Mouse (Mus musculus) megakaryocyte, embryonic 14.5 days (primary cell): ENCODE data around the gene Glis2. TPM values are rescaled to one million over a fixed set of nuclear protein-coding genes. Genes with fewer than 3 reads are reported as not detected.

Experiments
- H3K27me3 ChIP-seq: replicated peaks from 2 replicates; pipeline ENCODE3; 2012; ENCODE audit warnings: inconsistent platforms
- H3K36me3 ChIP-seq: replicated peaks from 2 replicates; pipeline ENCODE3; 2012; ENCODE audit warnings: low read length, inconsistent platforms, mixed read lengths
- H3K4me1 ChIP-seq: 2 replicates; pipeline ENCODE4 v1.6.1; 2012; ENCODE audit warnings: inconsistent platforms
- H3K4me3 ChIP-seq: replicated peaks from 2 replicates; pipeline ENCODE3; 2012; ENCODE audit warnings: moderate library complexity, mild to moderate bottlenecking, inconsistent platforms
- H3K9me3 ChIP-seq: 2 replicates; pipeline ENCODE4 v1.6.1; 2012; ENCODE audit warnings: inconsistent platforms
- FLI1 ChIP-seq: IDR thresholded peaks from 2 replicates; pipeline ENCODE4 v1.6.1; 2012; ENCODE audit warnings: low read length, inconsistent platforms, mixed read lengths
- GATA1 ChIP-seq: IDR thresholded peaks from 3 replicates; pipeline ENCODE4 v1.6.1; 2012; ENCODE audit warnings: mixed read lengths, low read length, inconsistent platforms, borderline replicate concordance
- polyA plus RNA-seq: library from polyadenylated mRNA; stranded (reverse); fragments of >175 nt; gene quantifications from 2 replicates; pipeline ENCODE4 v1.2.3, GENCODE M21; 2012; ENCODE audit warnings: low replicate concordance; ENCODE audit not compliant: insufficient read depth

The Glis2 gene
- polyA plus RNA-seq, 1 experiment = 2.0 TPM

GRCm38 (mm10) chr16:4604293-4604837 lies 9.9 kb downstream of the Glis2 start:
- Histone ChIP-seq H3K36me3 (no peaks in the 10 kb centered on the region), H3K27me3 (peaks cover 66% of the 10 kb centered on the region), H3K9me3 (no peaks in the 10 kb centered on the region), H3K4me3 (no peak overlapping the region), H3K4me1 (peaks cover 25% of the 10 kb centered on the region)
- TF ChIP-seq FLI1 (no peak), GATA1 (no peak)

- no peak overlapping the region for H3K4me3 ChIP-seq
- H3K4me1 ChIP-seq = peaks cover 25% of the 10 kb centered on the region
- no peaks in the 10 kb centered on the region for H3K9me3 ChIP-seq
- H3K36me3 ChIP-seq = no peaks in the 10 kb centered on the region
- TF ChIP-seq FLI1 (no peak), GATA1 (no peak)
- peaks cover 53% of the 10 kb centered on the region for H3K27me3 ChIP-seq
Measured at GRCm38 (mm10) chr16:4605514-4606131, 11.1 kb downstream of the Glis2 start.

- Histone ChIP-seq H3K4me1 (peaks cover 25% of the 10 kb centered on the region), H3K4me3 (no peak overlapping the region), H3K27me3 (peaks cover 44% of the 10 kb centered on the region), H3K9me3 (no peaks in the 10 kb centered on the region), H3K36me3 (peaks cover 6% of the 10 kb centered on the region)
- TF ChIP-seq FLI1 (no peak), GATA1 (no peak)
Measured at GRCm38 (mm10) chr16:4606431-4607084, 12.0 kb downstream of the Glis2 start.

GRCm38 (mm10) chr16:4607818-4608531 lies 13.5 kb downstream of the Glis2 start:
- H3K4me3 ChIP-seq = no peak overlapping the region
- H3K9me3 ChIP-seq = no peaks in the 10 kb centered on the region
- H3K4me1 ChIP-seq = peaks cover 21% of the 10 kb centered on the region
- H3K27me3 ChIP-seq = peaks cover 35% of the 10 kb centered on the region
- H3K36me3 ChIP-seq = peaks cover 14% of the 10 kb centered on the region
- no peak for TF ChIP-seq FLI1
- TF ChIP-seq GATA1 = no peak

GRCm38 (mm10) chr16:4608532-4609059 lies 14.1 kb downstream of the Glis2 start:
- H3K9me3 ChIP-seq = no peaks in the 10 kb centered on the region
- no peak for TF ChIP-seq GATA1
- TF ChIP-seq FLI1 = no peak
- peaks cover 29% of the 10 kb centered on the region for H3K27me3 ChIP-seq
- H3K4me3 ChIP-seq = no peak overlapping the region
- H3K36me3 ChIP-seq = peaks cover 21% of the 10 kb centered on the region
- peaks cover 21% of the 10 kb centered on the region for H3K4me1 ChIP-seq

- H3K27me3 ChIP-seq = peaks cover 6% of the 10 kb centered on the region
- no peak overlapping the region for H3K4me3 ChIP-seq
- peaks cover 47% of the 10 kb centered on the region for H3K36me3 ChIP-seq
- H3K4me1 ChIP-seq = peaks cover 27% of the 10 kb centered on the region
- no peaks in the 10 kb centered on the region for H3K9me3 ChIP-seq
- TF ChIP-seq GATA1 = no peak
- no peak for TF ChIP-seq FLI1
Measured at GRCm38 (mm10) chr16:4611193-4611592, 16.7 kb downstream of the Glis2 start.

GRCm38 (mm10) chr16:4611676-4612075 lies 17.2 kb downstream of the Glis2 start:
- Histone ChIP-seq H3K4me3 (no peak overlapping the region), H3K4me1 (peaks cover 25% of the 10 kb centered on the region), H3K27me3 (peaks cover 4% of the 10 kb centered on the region), H3K9me3 (no peaks in the 10 kb centered on the region), H3K36me3 (peaks cover 51% of the 10 kb centered on the region)
- TF ChIP-seq FLI1 (no peak), GATA1 (no peak)

- TF ChIP-seq FLI1 = no peak
- TF ChIP-seq GATA1 = no peak
- peaks cover 72% of the 10 kb centered on the region for H3K36me3 ChIP-seq
- no peak overlapping the region for H3K4me3 ChIP-seq
- no peaks in the 10 kb centered on the region for H3K9me3 ChIP-seq
- peaks cover under 1% of the 10 kb centered on the region for H3K27me3 ChIP-seq
- peaks cover 29% of the 10 kb centered on the region for H3K4me1 ChIP-seq
Measured at GRCm38 (mm10) chr16:4613736-4614135, 19.2 kb downstream of the Glis2 start.

- Histone ChIP-seq H3K4me1 (peaks cover 32% of the 10 kb centered on the region), H3K36me3 (peaks cover 80% of the 10 kb centered on the region), H3K4me3 (no peak overlapping the region), H3K27me3 (no peaks in the 10 kb centered on the region), H3K9me3 (no peaks in the 10 kb centered on the region)
- TF ChIP-seq GATA1 (no peak), FLI1 (no peak)
Measured at GRCm38 (mm10) chr16:4614639-4615038, 20.1 kb downstream of the Glis2 start.

- Histone ChIP-seq H3K27me3 (no peaks in the 10 kb centered on the region), H3K4me3 (no peak overlapping the region), H3K36me3 (peaks cover 86% of the 10 kb centered on the region), H3K4me1 (peaks cover 39% of the 10 kb centered on the region), H3K9me3 (no peaks in the 10 kb centered on the region)
- TF ChIP-seq GATA1 (no peak), FLI1 (no peak)
Measured at GRCm38 (mm10) chr16:4615297-4615696, 20.8 kb downstream of the Glis2 start.
